Mouse (Mus musculus) fibroblast of lung, adult 2 months (primary cell): Measurements from ENCODE around the gene Iqcf3.

Source experiments
- DNase-seq: peaks from one replicate; pipeline ENCODE4 v3.0.0-alpha.2; 2011; ENCODE audit warnings: low read depth

Gene Iqcf3

GRCm38 (mm10) chr9:106471892-106472291 is 89.5 kb downstream of the Iqcf3 start:
- no peak for DNase-seq

- DNase-seq, result no peak
Measured at GRCm38 (mm10) chr9:106470991-106471750, 90.3 kb downstream of the Iqcf3 start.

DNA sequence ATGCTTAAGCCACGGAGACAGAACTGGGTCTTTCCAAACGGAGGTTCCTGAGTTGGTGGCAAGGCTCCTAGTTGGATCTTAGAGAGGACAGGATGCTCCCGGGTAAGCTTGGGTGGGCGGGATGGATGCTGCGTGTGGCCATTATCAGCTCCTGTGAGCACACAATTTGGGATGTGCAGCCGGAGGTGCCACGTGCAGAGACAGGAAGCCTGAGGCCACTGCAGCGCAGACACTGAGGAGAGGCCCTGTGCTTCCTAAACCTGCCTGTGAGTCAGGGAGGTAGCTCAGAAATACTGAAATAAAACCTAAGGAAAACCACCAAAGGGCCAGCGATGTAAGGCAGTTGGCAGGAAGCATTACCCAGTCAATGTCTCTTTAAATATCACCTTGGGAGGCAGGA is 91.7 kb downstream of the Iqcf3 start:
- DNase-seq, result no peak

DNA sequence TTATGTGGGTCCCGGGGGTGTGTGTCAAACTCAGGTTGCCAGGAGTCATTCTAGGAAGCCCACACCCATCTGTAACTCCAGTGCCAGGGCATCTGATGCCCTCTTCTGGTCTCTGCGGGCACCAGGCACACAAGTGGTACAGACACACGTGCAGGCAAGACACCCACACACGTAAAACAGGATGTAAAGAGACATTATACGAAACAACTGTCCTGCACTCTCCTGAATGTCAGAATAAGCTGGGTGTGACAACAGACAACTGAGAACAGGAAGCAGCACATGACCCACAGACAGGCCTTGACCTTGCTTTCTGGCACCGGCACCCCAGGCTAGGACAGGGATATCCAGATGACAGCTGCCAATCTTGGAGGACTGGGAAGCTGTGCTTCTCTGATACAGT is 92.1 kb downstream of the Iqcf3 start:
- DNase-seq, result no peak

- DNase-seq, result no peak
Measured at GRCm38 (mm10) chr9:106467746-106468145, 93.7 kb downstream of the Iqcf3 start.

DNA sequence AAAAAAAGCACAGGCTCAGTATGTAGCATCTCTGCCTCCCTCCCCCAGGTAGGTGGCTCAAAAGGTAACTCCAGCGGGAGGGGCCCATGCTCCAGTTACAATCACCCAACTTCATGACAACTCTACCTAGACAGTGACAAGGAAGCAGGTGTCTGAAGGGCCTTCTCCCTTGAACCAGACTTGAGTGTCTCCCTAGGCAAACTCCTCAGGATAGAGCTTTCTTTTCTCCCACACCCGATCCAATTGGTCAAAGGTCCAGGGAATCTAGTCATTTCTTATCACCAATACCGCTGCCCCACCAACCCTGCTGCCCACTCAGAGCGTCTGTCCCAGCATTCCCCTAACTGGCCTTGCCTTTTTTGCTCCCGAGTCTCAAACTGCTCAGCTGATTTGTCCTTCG is 94.7 kb downstream of the Iqcf3 start:
- no peak for DNase-seq

GRCm38 (mm10) chr9:106465571-106466200 is 95.7 kb downstream of the Iqcf3 start, which contains the start of gene Gpr62:
Gene Gpr62 (minus strand): TSS chr9:106465938.
- DNase-seq, result no peak

GRCm38 (mm10) chr9:106464751-106465541 is 96.5 kb downstream of the Iqcf3 start:
- DNase-seq, result no peak

DNA sequence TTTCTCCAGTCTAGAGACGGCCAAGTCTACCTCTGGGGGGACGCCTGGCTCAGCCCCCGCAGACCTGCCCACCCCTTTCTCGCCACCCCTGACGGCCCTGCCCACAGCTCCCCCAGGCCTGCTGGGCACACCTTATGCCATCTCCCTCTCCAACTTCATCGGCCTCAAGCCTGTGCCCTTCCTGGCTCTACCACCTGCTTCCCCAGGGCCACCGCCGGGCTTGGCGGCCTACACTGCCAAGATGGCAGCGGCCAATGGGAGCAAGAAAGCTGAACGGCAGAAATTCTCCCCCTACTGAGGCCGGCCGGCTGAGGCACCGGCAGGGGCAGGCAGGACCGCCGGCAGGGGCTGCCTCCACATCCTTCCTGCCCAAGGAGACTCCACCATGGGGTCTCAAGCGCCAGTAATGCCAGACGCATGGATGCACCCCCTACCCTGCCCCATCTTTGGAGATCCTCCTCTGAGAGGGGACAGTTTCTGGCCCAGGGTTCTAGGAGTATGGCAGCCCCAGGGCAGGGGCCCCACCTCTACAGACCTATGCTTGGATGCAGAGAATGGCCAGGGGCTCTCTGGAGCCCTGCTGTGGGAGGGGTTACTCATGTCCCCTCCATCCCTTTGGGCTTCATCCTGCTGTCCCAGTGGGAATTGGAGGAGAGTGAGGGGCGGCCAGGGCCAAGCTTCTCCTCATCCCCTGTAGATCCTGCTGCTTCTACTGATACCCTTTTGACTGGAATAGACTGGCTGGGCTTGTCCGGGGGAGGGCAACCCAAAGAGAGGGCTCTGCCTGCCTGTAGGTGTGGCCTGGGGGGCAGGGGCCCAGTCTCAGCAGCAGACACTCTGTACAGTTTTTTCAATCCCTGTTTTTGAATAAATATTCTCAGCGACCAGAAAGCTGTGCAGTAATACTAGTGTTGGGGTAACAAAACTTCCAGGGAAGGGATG is 98.0 kb downstream of the Iqcf3 start:
- DNase-seq, result no peak

- DNase-seq, result no peak
Measured at GRCm38 (mm10) chr9:106462430-106462800, 99.0 kb downstream of the Iqcf3 start.

GRCm38 (mm10) chr9:106461641-106462429 is 99.6 kb downstream of the Iqcf3 start:
- no peak for DNase-seq

- DNase-seq, result no peak
Measured at GRCm38 (mm10) chr9:106461026-106461415, 100.4 kb downstream of the Iqcf3 start.

DNA sequence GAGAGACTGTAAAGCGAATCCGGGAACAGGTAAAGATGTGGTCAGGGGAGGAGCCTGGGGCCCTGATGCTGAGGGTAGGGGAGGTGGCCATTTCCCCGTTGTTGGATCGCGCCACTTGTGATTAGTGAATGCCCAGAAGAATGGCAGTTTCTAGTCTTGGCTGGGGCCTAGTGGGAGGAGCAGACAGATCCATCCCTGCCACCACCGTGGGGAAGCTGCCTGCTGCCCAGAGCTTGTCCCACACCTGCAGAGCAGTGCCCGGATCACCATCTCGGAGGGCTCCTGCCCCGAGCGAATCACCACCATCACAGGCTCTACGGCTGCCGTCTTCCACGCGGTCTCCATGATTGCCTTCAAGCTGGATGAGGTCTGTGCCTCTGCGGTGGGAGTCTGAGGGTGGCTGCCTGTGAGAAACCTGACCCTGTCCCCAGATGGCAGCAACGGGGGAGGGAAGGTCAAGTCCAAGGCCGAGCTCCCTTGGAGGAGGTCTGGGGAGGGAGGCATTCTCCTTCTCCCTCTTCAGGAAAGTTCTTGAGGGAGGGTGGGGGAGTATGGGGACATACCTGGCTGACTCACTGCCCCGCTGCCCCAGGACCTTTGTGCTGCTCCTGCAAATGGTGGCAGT is 100.9 kb downstream of the Iqcf3 start:
- no peak for DNase-seq

DNA sequence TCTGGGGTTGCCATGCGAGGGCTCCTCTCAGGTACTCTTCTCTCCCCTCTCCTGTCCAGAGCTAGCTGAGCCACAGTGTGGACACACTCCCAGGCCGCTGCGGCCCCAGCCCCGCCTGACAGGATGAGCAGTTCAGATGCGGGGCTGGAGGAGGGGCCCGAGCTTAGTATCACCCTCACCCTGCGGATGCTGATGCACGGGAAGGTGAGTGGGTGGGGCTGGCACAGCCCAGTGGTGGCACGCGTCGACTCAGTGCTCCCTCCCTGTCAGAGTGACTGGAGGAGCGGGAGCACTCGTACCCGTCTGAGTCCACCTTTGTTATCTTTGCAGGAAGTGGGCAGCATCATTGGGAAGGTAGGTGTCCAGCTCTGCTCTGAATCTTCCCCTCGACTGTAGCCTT is 101.5 kb downstream of the Iqcf3 start:
- DNase-seq, result no peak

- DNase-seq, result no peak
Measured at GRCm38 (mm10) chr9:106457920-106458319, 103.5 kb downstream of the Iqcf3 start.

- DNase-seq, result no peak
Measured at GRCm38 (mm10) chr9:106457163-106457559, 104.3 kb downstream of the Iqcf3 start.

DNA sequence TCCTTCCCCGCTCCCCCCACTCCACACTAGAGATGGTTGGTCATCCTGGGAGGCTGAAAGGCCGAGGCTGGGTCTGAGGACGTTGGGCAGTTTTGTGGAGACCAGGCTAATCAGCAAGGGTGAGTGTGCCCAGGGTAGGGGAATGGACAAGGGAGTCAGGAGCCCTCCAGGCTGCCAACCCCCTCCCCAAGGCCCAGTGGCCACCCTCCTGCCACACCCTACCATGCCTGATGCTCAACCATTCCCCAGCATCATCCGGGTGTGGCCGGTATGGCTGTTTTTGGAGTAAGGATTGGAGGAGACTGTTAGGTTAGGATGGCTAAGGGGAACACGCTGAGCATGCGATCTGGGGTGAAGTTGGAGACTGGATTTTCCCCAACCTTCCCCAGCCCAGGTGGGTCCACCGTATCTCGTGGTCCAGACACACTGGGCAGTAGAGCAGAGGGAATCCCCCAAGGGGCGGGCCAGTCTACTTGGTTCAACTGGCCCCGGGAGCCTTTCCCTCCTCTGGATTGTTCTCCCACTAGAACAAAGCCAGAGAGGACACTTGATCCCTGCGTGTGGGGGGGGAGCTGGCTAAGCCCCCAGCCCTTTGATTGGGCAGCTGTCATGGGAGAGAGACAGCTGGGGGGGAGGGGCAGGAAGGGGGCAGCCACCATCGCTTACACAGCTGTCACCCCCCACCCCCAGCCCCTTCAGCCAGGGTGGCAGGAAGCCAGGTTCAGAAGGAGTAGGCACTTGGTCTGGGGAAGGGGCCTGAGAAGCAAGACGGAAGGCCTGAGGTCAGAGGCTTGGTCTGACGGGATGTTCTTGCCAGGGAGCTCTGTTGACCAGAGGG is 104.9 kb downstream of the Iqcf3 start:
- DNase-seq, result no peak

DNA sequence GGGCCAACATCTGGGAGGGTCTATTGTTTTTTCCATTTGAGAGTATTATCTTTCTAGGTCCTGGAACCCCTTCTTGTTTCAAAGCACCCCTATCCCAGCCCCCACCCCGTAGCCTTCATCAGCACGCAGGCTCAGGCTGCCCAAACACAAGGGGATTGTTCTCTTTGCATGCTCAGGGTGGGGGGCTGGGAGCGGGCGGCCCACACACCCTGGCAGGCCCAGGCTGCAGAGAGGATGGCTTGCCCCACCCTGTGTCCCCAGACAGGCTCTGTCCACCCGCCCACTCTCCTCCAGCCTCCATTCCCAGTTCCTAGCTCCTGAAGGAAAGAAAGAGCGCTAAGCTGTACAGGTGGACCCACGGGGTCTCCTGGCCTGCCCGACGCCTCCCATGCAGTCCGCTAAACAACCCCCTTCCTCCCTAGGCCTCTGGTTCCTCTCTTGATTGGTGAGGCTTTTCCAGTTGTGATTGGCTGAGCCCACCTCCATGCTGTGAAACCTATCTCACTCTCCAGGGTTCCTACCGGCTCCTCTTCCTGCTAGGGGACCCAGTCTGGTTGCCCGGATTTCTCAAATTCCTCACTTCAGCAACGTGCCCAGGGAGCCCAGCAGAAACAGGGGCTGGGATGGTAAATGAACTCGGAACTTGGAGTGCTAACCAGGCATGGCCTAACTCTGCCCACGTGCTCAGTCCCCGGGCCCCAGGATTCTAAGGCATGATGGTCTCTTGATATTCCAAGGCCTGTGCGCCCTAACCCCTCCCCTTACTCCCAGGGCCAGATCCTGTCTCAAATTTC is 106.3 kb downstream of the Iqcf3 start:
- DNase-seq, result no peak
